Mouse (Mus musculus) heart, postnatal 25 days (tissue): ENCODE results near the gene Rdh12. TPM values are rescaled to one million over a fixed set of nuclear protein-coding genes. Genes with fewer than 3 reads are reported as not detected.
"Not testable (repeated sequence)": the region's sequence is repeated elsewhere in the genome, so short reads cannot be mapped to it uniquely, and the experiment has no call there.

Experiments used
- DNase-seq: peaks from one replicate; pipeline ENCODE4 v3.0.0; 2022; ENCODE audit warnings: low spot score
- intact Hi-C: fragments of 180-260 bp; cut with DNase I; formaldehyde crosslinking; loops from one replicate; pipeline ENCODE4 v1.15.1; 2025
- total RNA-seq, 2 experiments: library from RNA; stranded (reverse); gene quantifications; 2 replicates each; pipeline ENCODE4 v1.2.3; 2021

Rdh12 gene
- total RNA-seq = under 1 TPM in 1 of 2 experiments, not detected in 1; 0.86 TPM

DNA sequence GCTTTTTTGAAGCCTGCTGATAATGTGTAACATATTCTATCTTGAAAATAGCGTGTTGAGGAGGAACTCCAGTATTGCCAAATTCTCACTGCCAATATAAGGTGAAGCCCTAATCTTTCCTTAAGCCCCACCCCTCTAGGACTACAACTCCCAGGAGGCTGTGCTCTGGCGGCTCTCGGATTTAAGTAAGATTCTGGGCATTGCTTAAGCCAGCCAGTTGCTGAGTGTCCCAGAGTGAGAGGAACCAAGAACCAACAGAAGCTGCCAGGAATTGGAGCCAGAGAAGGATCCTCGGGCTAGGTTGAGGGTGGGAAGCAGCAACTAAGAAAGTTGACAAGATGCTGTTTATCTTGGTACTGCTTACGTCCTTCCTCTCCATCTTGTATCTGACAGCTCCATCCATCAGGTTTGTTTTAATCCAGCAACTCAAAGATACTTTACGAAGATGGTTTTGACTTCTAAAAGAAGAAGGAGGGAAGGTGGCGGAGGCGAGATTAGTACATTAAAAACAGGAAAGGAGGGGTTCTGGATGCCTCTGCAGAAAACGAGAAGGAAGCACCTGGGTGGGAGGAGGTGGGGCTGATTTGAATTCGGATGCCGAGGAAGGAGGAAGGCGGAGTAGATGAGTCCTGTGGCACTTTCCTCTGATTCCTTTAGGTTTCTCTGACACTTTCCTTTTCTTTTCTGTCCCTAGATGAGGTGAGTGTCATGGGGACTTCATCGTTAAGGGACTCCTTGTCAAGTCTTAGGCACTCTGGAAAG, at the start of gene Rdh12:
TSS of gene Rdh12 (plus strand) at position 212 of the 762 bp plus-strand sequence.
- intact Hi-C loops = no loop called here
- no peak for DNase-seq

GRCm38 (mm10) chr12:79162876-79163275, 45.8 kb upstream of the Rdh12 start:
- intact Hi-C loops = no loop called here

DNA sequence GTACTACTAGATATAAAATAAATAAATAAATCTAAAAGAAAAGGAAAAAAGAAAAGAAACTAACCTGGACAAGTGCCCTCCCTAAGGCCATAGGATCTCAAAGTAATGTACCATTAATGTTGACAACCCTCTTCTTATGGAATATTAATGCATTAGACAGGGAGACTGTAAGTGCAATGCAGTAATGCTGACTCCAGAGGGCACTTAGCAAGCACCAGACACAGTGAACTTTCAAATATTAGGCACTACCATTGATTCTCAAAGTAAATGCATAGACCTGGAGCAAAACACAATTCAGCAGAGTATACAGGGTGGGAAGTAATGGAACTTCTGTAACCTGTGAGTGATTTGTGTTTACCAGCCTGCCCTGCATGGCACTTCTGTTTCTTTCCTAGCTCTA, 39.5 kb upstream of the Rdh12 start:
- no peak for DNase-seq
- intact Hi-C loops = no loop called here

More at GRCm38 (mm10) chr12:79162876-79163275, 45.8 kb upstream of the Rdh12 start:
- DNase-seq = no peak

- intact Hi-C loops = loop anchor here (10.0 kb wide), 1 partner anchor 156 kb away; no protein-coding TSS in a partner anchor
Measured at GRCm38 (mm10) chr12:79170421-79170820, 38.3 kb upstream of the Rdh12 start.

GRCm38 (mm10) chr12:79171269-79171995, 37.3 kb upstream of the Rdh12 start:
- no peak for DNase-seq
- intact Hi-C loops = loop anchor here (10.0 kb wide), 1 partner anchor 157 kb away; no protein-coding TSS in a partner anchor

More at GRCm38 (mm10) chr12:79170421-79170820, 38.3 kb upstream of the Rdh12 start:
- no peak for DNase-seq

DNA sequence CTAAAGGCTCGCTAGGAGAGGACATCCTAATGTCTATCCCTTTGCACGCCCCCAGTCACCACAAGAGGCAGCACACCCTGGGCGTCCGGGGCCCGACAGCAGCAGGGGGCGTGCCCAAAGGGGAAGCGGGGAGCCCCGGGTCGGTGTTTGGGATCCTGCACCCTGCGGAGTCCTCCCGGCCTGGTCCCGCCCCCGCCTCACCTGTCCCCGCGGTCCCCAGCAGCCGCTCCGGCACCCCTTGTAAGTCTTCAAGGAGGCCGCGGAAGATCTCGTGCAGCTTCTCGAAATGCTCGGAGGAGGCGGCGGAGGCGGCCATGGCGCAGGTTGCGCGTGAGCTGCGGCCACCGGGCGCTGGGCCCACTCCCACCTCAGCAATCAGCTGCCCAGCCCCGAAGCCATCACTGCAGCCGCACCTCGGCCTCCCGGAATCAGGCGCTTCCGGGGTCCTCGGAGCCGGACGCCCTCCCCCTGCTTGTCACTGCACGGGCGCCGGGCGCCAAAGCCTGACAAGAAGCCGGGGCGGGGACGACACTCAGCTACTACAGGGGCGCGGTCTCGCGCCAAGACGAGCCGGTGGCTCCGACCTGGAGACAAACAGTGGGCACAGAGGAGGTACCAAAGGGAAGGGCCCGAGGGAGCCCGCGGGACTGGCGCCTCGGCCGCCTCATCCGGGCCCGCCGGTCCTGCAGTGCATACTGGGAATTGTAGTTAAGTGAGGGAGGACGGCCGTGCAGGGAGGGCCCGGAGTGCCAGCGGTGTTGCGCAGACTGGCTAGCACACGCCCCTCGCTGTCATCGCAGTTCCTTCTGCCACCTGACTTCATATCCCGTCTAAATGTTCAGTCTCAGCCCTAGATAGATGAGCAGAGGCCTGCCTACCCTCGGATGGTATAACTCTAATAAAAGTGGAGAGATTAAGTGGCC, 36.4 kb upstream of the Rdh12 start, which contains the start of gene Vti1b:
TSS of gene Vti1b (minus strand) at position 649 of the 923 bp plus-strand sequence.
- intact Hi-C loops = loop anchor here (10.0 kb wide), 1 partner anchor 157 kb away; no protein-coding TSS in a partner anchor
- peak; percentile 84 for DNase-seq

DNA sequence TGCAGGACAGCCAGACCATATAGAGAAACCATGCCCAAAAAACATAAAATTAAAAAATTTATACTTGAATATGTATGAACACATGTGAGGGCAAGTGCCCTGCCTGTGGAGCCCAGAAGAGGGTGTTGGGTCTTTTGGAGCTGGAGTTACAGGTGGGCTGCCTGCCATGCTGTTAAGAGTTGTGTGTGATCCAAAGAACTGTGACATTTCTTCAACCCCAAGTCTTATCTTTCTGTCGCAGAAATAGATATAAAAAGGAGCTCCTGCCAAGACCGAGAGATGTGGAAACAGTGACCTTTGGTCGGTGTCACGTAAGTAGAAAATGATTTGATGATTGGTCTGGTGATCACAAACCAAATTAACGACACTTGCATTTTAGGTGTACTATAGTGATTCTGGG, 35.0 kb upstream of the Rdh12 start:
- intact Hi-C loops = loop anchor here (10.0 kb wide), 1 partner anchor 159 kb away; no protein-coding TSS in a partner anchor
- DNase-seq = no peak

DNA sequence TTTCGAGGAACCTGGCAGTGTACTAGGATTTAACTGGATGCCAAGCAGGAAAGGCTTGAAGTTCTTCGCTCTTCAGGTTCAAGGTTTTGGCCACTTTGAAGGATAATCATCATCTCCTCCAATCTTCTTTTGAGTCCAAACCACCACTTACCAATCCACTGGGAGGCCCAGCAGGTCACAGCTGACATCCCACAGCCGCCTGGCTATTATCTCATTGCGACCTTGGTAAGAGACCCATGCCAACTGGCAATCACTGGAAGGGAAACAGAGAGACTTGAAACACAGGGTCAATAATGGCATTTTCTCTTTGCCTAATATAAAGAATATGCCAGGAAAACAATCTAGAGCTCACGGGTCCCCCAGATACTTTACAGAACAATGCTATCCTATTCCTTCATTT, 32.7 kb upstream of the Rdh12 start:
- no peak for DNase-seq
- intact Hi-C loops = loop anchor here (10.0 kb wide), 1 partner anchor 161 kb away; no protein-coding TSS in a partner anchor

DNA sequence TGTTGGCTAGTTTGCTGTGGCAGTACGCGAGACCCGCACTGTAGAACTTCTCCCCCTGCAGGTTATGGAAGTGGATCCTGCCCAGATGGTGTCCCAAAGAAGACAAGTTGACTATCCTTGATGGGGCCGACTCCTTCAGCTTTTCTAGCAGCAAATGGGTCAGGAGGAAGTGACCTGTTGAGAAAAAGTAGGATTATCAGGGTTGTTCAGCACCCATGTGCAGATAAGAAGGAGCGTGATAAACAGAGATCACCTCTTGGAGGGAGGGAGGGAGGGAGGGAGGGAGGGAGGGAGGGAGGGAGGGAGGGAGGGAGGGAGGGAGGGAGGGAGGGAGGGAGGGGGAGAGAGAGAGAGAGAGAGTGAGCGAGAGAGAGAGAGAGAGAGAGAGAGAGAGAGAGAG, 23.6 kb upstream of the Rdh12 start:
- intact Hi-C loops, DNase-seq: not testable (repeated sequence)

- intact Hi-C loops = loop anchor here (5.0 kb wide), 1 partner anchor 71 kb away; no protein-coding TSS in a partner anchor
- DNase-seq = no peak
Measured at GRCm38 (mm10) chr12:79190931-79191673, 17.6 kb upstream of the Rdh12 start.

- DNase-seq = peak; percentile 50
- intact Hi-C loops = loop anchor here (5.0 kb wide), 1 partner anchor 71 kb away; no protein-coding TSS in a partner anchor
Measured at GRCm38 (mm10) chr12:79191701-79192100, 17.0 kb upstream of the Rdh12 start.

GRCm38 (mm10) chr12:79192193-79192592, 16.5 kb upstream of the Rdh12 start, which contains the start of gene Rdh11:
Gene Rdh11, minus strand, starts transcription at chr12:79192293.
- DNase-seq = no peak
- intact Hi-C loops = loop anchor here (5.0 kb wide), 1 partner anchor 70 kb away; no protein-coding TSS in a partner anchor

DNA sequence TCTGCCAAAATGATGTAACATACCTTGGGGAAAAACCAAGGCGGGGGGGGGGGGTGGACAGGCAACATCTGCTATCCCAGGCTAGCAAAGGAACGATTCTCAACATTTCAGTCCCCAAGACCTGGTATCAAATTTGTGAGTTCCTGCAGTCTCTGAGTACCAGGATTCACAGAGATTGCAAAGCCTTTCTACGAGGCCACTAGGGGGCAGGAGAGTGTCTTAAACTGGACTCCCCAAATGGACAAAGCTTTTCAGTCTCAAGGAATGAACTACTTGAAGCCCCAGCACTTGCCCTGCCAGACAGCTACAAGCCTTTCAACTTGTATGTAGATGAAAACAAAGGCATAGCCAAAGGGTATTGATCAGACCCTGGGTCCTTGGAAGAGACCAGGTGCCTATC, 15.3 kb upstream of the Rdh12 start:
- intact Hi-C loops = loop anchor here (5.0 kb wide), 1 partner anchor 69 kb away; no protein-coding TSS in a partner anchor

DNA sequence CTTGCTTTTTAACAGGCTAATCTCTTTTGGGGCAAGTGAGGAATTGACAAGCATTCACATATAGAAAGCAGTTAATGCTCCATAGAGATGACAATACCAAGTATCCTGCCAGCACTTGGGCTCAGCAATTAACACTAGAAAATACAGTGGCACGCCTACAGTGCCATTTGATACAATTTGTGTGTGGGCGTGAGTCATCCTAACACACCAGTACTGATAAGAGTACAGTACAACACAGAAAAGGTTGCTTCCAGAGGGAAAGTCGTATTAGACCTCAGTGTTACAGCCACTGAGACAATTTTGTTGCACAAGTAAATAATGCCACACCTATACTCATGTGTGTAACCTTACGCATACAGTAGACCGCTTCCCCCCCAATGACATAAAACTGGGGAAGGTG, 11.6 kb upstream of the Rdh12 start:
- DNase-seq = no peak
- intact Hi-C loops = no loop called here

More for the DNA sequence above, 15.3 kb upstream of the Rdh12 start:
- DNase-seq = no peak

DNA sequence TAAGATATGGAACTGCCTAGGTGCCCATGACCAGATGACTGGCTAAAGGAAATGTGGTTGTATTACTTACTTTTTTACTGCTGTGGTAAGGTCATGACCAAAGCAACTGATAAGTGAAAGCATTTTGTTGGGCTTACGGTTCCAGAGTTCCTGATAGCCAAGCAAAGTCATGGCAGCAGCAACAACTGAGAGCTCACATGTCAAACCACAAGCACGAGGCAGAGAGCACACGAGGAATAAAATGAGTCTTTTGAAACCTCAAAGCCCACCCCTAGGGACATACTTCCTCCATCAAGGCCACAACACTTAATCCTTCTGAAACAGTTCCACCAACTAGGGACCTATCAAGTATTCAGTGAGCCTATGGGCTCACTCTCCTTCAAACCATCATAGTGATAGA, 6.8 kb upstream of the Rdh12 start:
- intact Hi-C loops = no loop called here
- DNase-seq = no peak

GRCm38 (mm10) chr12:79211447-79211846, 2.7 kb downstream of the Rdh12 start:
- intact Hi-C loops = no loop called here
- no peak for DNase-seq

DNA sequence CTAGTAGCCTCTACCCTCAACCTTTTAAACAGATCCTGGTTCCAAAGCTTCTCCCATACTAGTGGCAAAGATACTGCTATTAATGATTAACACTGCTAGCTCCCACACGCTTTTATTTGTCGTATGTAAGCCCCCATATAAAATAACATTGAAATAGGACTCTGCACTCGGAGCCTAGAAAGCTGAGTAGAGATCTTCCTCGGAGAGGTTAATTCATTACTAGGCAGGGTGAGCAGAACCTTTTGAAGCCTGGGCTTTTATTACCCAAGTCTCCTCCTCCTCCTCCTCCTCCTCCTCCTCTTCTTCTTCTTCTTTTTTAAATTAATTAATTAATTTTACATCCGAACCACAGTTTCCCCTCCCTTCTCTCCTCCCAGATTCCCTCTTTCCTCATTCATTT, 8.8 kb downstream of the Rdh12 start:
- DNase-seq = no peak
- intact Hi-C loops = no loop called here

DNA sequence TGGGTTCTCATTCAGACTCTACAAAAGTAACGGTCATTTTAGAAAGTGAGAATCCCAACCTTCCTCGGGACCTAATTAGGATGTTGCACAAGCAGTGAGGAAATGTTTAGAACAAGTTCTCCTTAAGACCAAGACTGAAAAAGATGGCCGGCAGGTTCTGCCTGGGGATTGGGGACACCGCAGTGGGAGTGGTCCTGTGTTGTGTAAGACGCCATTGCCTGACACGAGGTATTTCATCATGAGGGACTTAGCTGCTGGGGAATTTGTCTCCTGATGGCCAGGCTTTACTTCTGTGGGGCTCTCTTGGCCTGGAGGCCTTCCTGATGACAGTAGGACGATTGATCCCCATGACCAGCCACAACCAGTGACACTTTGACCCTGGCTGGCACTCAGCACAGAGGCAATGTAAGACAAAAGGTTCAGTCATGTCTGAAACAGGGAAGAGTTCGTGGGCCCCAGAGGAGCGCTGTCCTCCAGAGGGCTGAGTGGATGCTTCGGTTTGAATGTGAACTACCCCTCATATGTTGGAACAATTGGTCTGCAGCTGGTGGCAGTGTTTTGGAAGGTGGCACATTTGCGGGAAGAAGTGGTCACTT, 26.9 kb downstream of the Rdh12 start:
- intact Hi-C loops = no loop called here
- DNase-seq = no peak
